Mouse (Mus musculus) embryo, embryonic 10.5 days (tissue): ENCODE data around the gene Nufip2.
"Not testable (repeated sequence)": the region's sequence is repeated elsewhere in the genome, so short reads cannot be mapped to it uniquely, and the experiment has no call there.

Experiments
- DNase-seq: peaks from one replicate; pipeline ENCODE4 v3.0.0-alpha.2; 2015; ENCODE audit warnings: low spot score

Nufip2 gene

GRCm38 (mm10) chr11:77685383-77686265, at the start of gene Nufip2:
TSS of gene Nufip2 (plus strand) at chr11:77686155.
- peak; percentile 99 for DNase-seq

DNA sequence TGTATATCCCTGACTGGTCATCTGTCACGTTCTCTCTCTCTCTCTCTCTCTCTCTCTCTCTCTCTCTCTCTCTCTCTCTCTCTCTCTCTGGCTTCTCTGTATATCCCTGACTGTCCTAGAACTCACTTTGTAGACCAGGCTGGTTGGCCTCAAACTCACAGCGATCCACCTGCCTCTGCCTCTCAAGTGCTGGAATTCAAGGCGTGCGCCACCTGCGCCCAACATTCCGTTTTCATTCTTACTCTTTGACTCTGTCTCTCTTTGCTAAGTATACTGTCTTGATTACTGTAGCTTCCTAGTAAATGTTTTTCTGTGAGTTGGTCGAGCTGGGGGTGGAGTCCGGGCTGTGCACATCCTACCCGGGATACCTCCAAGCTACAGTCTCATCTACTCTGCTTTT, 44.6 kb upstream of the Nufip2 start:
- no peak for DNase-seq

GRCm38 (mm10) chr11:77645481-77645880, 40.5 kb upstream of the Nufip2 start:
- no peak for DNase-seq

DNA sequence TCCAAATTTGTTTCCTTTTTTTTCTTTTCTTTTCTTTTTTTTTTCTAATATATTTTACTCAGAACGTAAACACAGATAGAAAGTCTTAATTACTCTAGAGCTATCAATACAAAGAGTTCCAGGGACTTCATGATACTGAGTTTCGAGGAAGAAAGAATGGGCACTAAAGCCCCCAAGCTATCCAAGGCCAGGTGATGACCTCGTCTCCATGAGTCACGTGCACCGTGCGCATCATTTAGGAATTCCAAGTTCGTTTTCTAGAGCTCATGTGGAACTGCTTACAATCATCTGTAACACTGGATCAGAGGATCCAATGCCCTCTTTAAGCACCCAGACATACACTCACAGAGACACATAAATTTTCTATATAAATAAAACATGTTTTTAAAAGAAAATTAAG, 37.1 kb upstream of the Nufip2 start:
- DNase-seq = no peak

DNA sequence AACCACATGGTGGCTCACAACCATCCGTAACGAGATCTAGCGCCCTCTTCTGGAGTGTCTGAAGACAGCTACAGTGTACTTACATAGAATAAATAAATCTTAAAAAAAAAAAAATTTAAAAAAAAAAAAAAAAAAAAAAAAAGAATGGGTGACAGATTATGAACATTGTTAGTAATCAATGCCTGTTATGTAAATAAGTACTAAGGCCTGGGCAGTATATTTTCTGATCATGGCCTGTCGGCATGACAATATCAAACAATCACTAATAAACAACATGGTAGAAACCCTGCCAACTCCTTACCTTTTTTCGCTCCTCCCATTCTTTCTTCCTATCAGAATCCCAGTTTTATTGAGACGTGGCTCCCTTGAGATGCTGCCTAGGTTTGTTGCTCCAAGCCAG, 33.5 kb upstream of the Nufip2 start:
- no peak for DNase-seq

- DNase-seq = not testable (repeated sequence)
Measured at GRCm38 (mm10) chr11:77653406-77654190, 32.4 kb upstream of the Nufip2 start.

GRCm38 (mm10) chr11:77659986-77660385, 26.0 kb upstream of the Nufip2 start:
- no peak for DNase-seq

DNA sequence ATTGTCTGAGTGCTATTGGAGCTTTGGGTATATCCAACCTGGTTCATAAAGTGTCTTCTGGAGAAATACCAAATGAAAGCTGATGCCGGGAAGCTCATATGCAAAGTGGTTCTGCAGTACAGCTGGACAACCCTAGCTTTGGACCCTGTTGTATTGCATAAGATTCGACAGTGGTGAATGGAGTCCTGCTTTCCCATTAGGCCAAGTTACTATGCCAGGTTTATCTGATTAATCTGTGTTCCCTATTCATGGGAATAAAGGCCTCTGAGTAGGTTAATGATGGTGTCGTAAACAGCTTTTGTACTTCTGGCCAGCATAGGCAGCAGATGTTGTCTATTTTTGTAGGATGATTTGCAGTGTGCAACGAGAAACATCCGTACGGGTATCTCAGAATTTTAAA, 22.3 kb upstream of the Nufip2 start:
- no peak for DNase-seq

DNA sequence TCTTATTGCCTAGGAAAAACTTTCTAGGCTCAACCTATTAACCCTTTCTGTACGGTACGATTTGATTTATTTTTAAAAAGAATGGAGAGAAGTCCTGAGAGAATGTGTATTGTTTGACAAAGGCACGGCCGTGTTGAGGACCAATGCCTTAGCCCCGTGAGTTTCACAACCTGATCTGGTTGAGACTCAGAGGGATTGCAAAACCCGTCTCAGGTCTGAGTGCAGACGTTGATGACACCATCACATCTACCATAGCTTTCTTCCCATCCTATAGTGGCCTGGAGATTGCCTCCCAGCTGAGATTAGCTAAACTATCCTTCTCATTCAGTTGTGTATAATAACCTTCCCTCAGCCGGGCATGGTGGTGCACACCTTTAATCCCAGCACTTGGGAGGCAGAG, 21.9 kb upstream of the Nufip2 start:
- no peak for DNase-seq

DNA sequence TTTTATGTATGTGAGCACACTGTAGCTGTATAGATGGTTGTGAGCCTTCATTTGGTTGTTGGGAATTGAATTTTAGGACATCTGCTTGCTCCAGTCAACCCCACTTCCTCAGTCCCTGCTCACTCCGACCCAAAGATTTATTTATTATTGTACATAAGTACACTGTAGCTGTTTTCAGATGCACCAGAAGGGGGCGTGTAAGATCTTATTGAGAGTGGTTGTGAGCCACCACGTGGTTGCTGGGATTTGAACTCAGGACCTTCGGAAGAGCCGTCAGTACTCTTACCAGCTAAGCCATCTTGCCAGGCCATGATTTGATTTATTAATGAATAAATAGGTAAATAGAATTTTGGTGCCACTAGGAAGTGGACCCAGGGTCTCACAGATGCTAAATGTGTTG, 20.6 kb upstream of the Nufip2 start:
- not testable (repeated sequence) for DNase-seq

- DNase-seq = not testable (repeated sequence)
Measured at GRCm38 (mm10) chr11:77666766-77667165, 19.2 kb upstream of the Nufip2 start.

- DNase-seq = no peak
Measured at GRCm38 (mm10) chr11:77672746-77673145, 13.2 kb upstream of the Nufip2 start.

DNA sequence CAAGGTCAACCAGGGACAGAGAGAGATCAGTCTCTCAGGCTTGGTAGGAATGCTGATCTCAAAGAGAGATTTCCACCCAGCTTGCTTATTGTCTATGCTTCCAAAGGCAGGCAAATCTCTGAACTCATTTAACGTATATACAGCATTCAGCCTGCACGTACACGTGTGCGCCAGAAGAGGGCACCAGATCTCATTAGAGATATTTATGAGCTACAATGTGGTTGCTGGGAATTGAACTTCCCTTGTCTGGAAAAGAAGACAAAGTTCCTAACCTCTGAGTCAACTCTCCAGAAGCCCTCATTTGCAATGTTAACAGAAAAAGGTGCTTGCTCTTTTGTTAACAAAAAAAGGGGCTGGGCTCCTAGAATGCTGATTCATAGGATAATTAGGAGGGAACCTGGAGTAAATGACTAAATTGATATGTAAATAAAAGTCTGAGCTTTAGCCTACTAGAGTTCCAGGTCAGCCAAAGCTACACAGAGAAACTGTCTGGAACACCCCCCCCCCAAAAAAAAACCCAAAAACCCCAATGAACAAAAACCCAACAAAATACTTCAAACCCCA, 12.4 kb upstream of the Nufip2 start:
- peak; percentile 17 for DNase-seq

DNA sequence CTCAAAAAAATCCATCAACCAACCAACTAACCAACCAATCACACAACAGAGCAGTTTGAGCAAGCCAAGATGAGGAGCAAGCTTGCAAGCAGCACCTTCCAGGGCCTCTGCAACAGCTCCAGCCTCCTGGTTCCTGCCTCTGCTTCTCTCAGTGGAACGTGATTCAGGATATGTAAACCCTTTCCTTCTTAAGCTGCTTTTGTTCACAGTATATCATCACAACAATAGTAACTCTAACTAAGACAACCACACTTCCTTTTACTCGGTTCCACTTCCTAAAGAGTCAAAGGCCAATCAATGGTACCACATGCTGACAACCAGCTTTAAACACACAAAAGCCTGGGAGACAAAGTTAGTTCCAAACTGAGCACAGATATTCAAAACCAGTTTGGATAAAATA, 5.9 kb upstream of the Nufip2 start:
- no peak for DNase-seq

GRCm38 (mm10) chr11:77684896-77685295, 1.1 kb upstream of the Nufip2 start:
- DNase-seq = no peak

DNA sequence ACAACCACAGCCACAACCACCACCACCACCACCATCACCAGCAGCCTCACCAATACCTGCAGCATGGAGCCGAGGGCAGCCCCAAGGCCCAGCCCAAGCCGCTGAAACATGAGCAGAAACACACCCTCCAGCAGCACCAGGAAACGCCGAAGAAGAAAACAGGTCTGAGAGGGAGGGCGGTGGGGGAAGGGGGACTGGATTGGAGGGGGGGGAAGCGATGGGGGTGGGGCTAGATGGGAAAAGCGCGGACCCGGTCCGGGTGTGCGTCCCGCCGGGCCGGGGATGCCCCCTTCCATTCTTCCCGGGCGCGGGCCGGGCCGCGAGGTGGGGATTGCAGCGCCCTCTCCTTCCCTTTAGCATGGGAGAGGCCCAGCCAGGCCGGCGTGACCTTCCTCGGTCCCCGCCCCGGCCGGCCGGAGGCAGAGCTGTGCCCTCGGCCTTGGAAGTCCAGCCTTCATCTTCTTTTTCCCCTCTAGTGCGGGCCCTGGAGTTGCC, 438 bp downstream of the Nufip2 start:
- peak; percentile 55 for DNase-seq

DNA sequence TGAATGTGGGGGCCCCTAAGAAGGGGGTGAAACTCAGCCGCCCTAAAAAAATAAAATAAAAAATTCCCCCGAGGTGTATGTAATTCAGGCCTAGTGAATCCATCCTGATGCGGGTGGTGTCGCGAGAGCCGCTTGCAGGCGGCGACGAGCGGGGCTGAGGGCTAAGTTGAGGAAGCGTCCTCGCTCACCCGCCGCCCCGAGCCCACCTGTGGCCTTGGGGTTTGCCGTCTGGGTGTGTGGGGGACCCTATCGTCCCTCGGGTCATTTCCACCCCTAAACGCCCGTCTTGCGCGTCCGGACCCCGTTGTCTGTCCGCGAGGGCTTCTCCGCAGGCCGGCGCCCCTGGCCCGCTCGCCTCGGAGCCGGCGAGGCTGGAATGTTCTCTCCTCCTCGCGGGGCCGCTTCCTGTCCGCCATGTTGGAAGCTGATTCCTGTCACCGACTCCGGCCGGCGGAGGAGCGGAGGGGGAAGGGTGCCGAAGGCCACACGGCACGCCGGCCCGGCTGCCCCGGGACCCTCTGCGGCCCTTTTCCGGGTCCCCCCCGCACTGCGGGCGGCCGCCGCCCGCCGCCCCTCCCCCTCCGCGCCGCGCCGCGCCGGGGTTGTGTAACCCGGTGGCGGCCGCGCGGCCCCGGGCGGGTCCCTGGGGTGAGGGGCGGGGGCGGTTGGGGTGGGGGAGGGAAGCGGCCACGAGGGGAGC, 1.0 kb downstream of the Nufip2 start:
- peak; percentile 83 for DNase-seq

GRCm38 (mm10) chr11:77687541-77688131, 1.7 kb downstream of the Nufip2 start:
- DNase-seq = peak; percentile 50

DNA sequence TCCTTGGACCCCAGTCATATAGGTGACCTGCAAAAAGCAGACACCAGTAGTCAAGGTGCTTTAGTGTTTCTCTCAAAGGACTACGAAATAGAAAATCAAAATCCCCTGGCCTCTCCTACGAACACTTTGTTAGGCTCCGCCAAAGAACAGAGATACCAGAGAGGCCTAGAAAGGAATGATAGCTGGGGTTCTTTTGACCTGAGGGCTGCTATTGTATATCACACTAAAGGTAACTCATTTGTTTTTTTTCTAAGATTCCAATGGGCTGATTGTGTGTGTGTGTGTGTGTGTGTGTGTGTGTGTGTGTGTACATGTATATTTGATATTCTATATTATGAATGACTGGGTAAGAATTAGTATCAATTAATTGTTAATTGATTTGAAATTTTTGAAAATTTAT, 7.1 kb downstream of the Nufip2 start:
- DNase-seq = no peak

DNA sequence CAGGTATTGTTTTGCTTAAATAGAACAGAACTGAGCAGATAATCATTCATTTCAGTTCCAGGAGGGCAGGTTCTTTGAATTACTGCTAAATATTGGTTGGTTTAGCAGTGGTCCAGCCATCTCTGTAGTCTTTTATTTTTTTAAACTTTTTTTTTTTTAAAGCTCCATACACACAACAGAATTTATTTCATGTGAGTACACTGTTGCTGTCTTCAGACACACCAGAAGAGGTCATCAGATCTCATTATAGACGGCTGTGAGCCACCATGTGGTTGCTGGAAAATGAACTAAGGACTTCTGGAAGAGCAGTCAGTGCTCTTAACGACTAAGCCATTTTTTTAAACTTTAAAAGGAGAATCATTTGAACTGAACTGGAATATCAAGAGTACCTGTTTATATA, 11.3 kb downstream of the Nufip2 start:
- DNase-seq = no peak

DNA sequence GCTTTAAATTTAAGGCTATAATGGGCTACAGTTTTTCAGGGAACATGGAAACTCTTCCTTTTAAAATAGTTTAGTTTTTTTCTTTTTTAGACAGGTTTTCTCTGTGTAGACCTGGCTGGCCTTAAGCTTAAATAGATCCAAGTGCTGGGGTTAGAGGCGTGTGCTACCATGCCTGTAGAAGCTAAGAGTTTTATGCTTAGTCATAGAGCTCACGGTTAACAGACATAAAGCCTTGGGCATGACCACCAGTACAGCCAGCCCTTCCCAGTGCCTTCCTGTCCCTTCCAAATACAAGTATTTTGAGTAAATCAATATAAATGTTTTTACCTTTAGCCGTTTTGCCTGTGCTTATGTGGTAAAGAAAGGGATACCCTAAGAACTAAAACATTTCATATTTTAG, 20.0 kb downstream of the Nufip2 start:
- no peak for DNase-seq

GRCm38 (mm10) chr11:77709039-77709438, 23.1 kb downstream of the Nufip2 start:
- no peak for DNase-seq
